11 mouse cellular contexts compared by ENCODE assay signal in genomic region chr5:122525238-122525931, GRCm38 (mm10). TPM values are rescaled to one million over a fixed set of nuclear protein-coding genes. Genes with fewer than 3 reads are reported as not detected.
A peak's percentile ranks its signal among the peaks of the same experiment; 100 is the strongest.
DNase-seq lines count a peak whose midpoint lies in the region; ATAC-seq and TF ChIP-seq lines count a peak whose summit lies in the region.
"Had no signal": no experiment of that assay in that cellular context is flagged by ENCODE, and none has a peak within 500 bp of the region (broad histone marks: within the 10 kb centered on the region; RNA-seq: fewer than 3 reads in every experiment).

No protein-coding gene starts in this region.

- TF ChIP-seq POLR2A in thymus, adult 2 months (IDR thresholded peaks at IDR 0.05; ENCODE audit: control insufficient read depth, extremely low read depth, insufficient read depth, low read length, poor library complexity): no peak

- no peak overlapping the region for H3K4me2 ChIP-seq in kidney, embryonic 14.5 days (replicated peaks; ENCODE audit: low read depth, low read length)
- no peak overlapping the region for H3K4me2 ChIP-seq in heart, embryonic 16.5 days (ENCODE audit: low read depth, low read length)
- H3K4me2 ChIP-seq in lung, embryonic 14.5 days: no peak overlapping the region
- no peak overlapping the region for H3K4me2 ChIP-seq in midbrain, embryonic 13.5 days (replicated peaks)

- WGBS in kidney, embryonic 14.5 days: 76% methylated on average over 14 of the region's 14 CpGs
- WGBS in embryonic facial prominence, embryonic 10.5 days: 86% methylated on average over 14 of the region's 14 CpGs
- 61% methylated on average over 14 of the region's 14 CpGs for WGBS in heart, embryonic 16.5 days
- WGBS in lung, embryonic 14.5 days: 36% methylated on average over 14 of the region's 14 CpGs
- WGBS in thymus, adult 2 months: 94% methylated on average over 14 of the region's 14 CpGs
- 84% methylated on average over 14 of the region's 14 CpGs for WGBS in midbrain, embryonic 13.5 days

- peaks cover 42% of the 10 kb centered on the region for H3K4me1 ChIP-seq in kidney, embryonic 14.5 days (ENCODE audit: control insufficient read depth, insufficient read depth, low read length)
- peaks cover 64% of the 10 kb centered on the region for H3K4me1 ChIP-seq in embryonic facial prominence, embryonic 10.5 days
- H3K4me1 ChIP-seq in heart, embryonic 16.5 days (ENCODE audit: control insufficient read depth, insufficient read depth, low read length): peaks cover 68% of the 10 kb centered on the region
- H3K4me1 ChIP-seq in lung, embryonic 14.5 days (ENCODE audit: insufficient read depth): peaks cover 20% of the 10 kb centered on the region
- no peaks in the 10 kb centered on the region for H3K4me1 ChIP-seq in thymus, adult 2 months (replicated peaks; ENCODE audit: control insufficient read depth, insufficient read depth, low read length)
- 0 out of 2 replicates have a peak, but pooled peaks cover 10% of the 10 kb centered on the region for H3K4me1 ChIP-seq in midbrain, embryonic 13.5 days (replicated peaks)
- H3K4me1 ChIP-seq: megakaryocyte, embryonic 14.5 days had no signal

- H3K27ac ChIP-seq in kidney, embryonic 14.5 days (ENCODE audit: low read depth, low read length): peak overlapping the region; percentile 8; the same call in 1 of the 2 replicates
- 0 out of 2 replicates have a peak overlapping the region, but pooled peaks have one; percentile 20 for H3K27ac ChIP-seq in embryonic facial prominence, embryonic 10.5 days (replicated peaks)
- peak overlapping the region; percentile 84 for H3K27ac ChIP-seq in heart, embryonic 16.5 days (ENCODE audit: low read length)
- no peak overlapping the region for H3K27ac ChIP-seq in lung, embryonic 14.5 days (ENCODE audit: low read depth)
- no peak overlapping the region for H3K27ac ChIP-seq in thymus, adult 2 months (ENCODE audit: control insufficient read depth, insufficient read depth, low read length)
- no peak overlapping the region for H3K27ac ChIP-seq in midbrain, embryonic 13.5 days

- H3K27me3 ChIP-seq in kidney, embryonic 14.5 days (ENCODE audit: control insufficient read depth, insufficient read depth, low read length): no peaks in the 10 kb centered on the region
- H3K27me3 ChIP-seq in embryonic facial prominence, embryonic 10.5 days (replicated peaks; ENCODE audit: low read depth, poor library complexity, severe bottlenecking): no peaks in the 10 kb centered on the region
- H3K27me3 ChIP-seq in heart, embryonic 16.5 days (ENCODE audit: control insufficient read depth, insufficient read depth, low read length): no peaks in the 10 kb centered on the region
- no peaks in the 10 kb centered on the region for H3K27me3 ChIP-seq in lung, embryonic 14.5 days (ENCODE audit: insufficient read depth, low read length)
- no peaks in the 10 kb centered on the region for H3K27me3 ChIP-seq in thymus, adult 2 months (ENCODE audit: control insufficient read depth, insufficient read depth, low read length)
- H3K27me3 ChIP-seq in midbrain, embryonic 13.5 days: no peaks in the 10 kb centered on the region

- no peak for TF ChIP-seq CTCF in lung, embryonic 14.5 days (IDR thresholded peaks at IDR 0.05; ENCODE audit: low read depth)
- no peak for TF ChIP-seq CTCF in thymus, adult 2 months (IDR thresholded peaks at IDR 0.05; ENCODE audit: borderline replicate concordance, control insufficient read depth, extremely low read depth, insufficient read depth, low read length, poor library complexity)

- ATAC-seq in kidney, embryonic 14.5 days (ENCODE audit: low FRiP score, low TSS enrichment): no peak
- ATAC-seq in heart, embryonic 16.5 days (replicated peaks; ENCODE audit: extremely low read depth, insufficient read depth, low FRiP score): no peak
- ATAC-seq in lung, embryonic 14.5 days (ENCODE audit: insufficient read depth): no peak
- ATAC-seq in midbrain, embryonic 13.5 days: no peak

- H3K9me3 ChIP-seq in kidney, embryonic 14.5 days (ENCODE audit: control insufficient read depth, low read length): no peaks in the 10 kb centered on the region
- no peaks in the 10 kb centered on the region for H3K9me3 ChIP-seq in embryonic facial prominence, embryonic 10.5 days
- H3K9me3 ChIP-seq in heart, embryonic 16.5 days (replicated peaks; ENCODE audit: control insufficient read depth, low read length): no peaks in the 10 kb centered on the region
- H3K9me3 ChIP-seq in lung, embryonic 14.5 days (ENCODE audit: low read depth, low read length): no peaks in the 10 kb centered on the region
- no peaks in the 10 kb centered on the region for H3K9me3 ChIP-seq in midbrain, embryonic 13.5 days
- H3K9me3 ChIP-seq: megakaryocyte, embryonic 14.5 days had no signal

- H3K36me3 ChIP-seq in kidney, embryonic 14.5 days (ENCODE audit: control insufficient read depth, insufficient read depth, low read length): no peaks in the 10 kb centered on the region
- peaks cover 5% of the 10 kb centered on the region; the same call in 1 of the 2 replicates for H3K36me3 ChIP-seq in embryonic facial prominence, embryonic 10.5 days (replicated peaks)
- H3K36me3 ChIP-seq in heart, embryonic 16.5 days (ENCODE audit: control insufficient read depth, insufficient read depth): no peaks in the 10 kb centered on the region
- no peaks in the 10 kb centered on the region for H3K36me3 ChIP-seq in lung, embryonic 14.5 days (ENCODE audit: insufficient read depth)
- H3K36me3 ChIP-seq in thymus, adult 2 months (ENCODE audit: control insufficient read depth, insufficient read depth, low read length): no peaks in the 10 kb centered on the region
- no peaks in the 10 kb centered on the region for H3K36me3 ChIP-seq in midbrain, embryonic 13.5 days

- no peak for DNase-seq in kidney, adult 9 months
- DNase-seq in embryonic facial prominence, embryonic 10.5 days (ENCODE audit: low spot score): no peak
- DNase-seq in lung, embryonic 14.5 days: peak; percentile 43
- no peak for DNase-seq in thymus, adult 2 months
- DNase-seq in adrenal gland, postnatal 25 days: no peak
- DNase-seq: cerebellum, adult 9-10 months; layer of hippocampus, adult 9-11 months had no signal

- 0 out of 2 replicates have a peak overlapping the region, but pooled peaks have one; percentile 2 for H3K9ac ChIP-seq in kidney, embryonic 14.5 days (ENCODE audit: low read depth, low read length)
- H3K9ac ChIP-seq in heart, embryonic 16.5 days (ENCODE audit: low read length): peak overlapping the region; percentile 17
- no peak overlapping the region for H3K9ac ChIP-seq in lung, embryonic 14.5 days
- H3K9ac ChIP-seq in midbrain, embryonic 13.5 days (replicated peaks): no peak overlapping the region

- no peak overlapping the region for H3K4me3 ChIP-seq in kidney, embryonic 14.5 days (ENCODE audit: low read length)
- no peak overlapping the region for H3K4me3 ChIP-seq in embryonic facial prominence, embryonic 10.5 days
- H3K4me3 ChIP-seq in heart, embryonic 16.5 days (ENCODE audit: low read length): no peak overlapping the region
- no peak overlapping the region for H3K4me3 ChIP-seq in lung, embryonic 14.5 days (ENCODE audit: low read depth, low read length)
- H3K4me3 ChIP-seq in thymus, adult 2 months (ENCODE audit: control insufficient read depth, insufficient read depth, low read length): no peak overlapping the region
- H3K4me3 ChIP-seq in midbrain, embryonic 13.5 days (replicated peaks): no peak overlapping the region
- H3K4me3 ChIP-seq: megakaryocyte, embryonic 14.5 days had no signal

RNA-seq across cellular contexts. Expression of gene Atp2a2, which starts 23.4 kb away (rescaled TPM):
- 30.3 and 53.2 TPM in 2 replicates for polyA plus RNA-seq in kidney, embryonic 14.5 days (2014; fragmentation: Nextera tagmentation; extraction: Ambion mirVana)
- 35.3 and 38.1 TPM in 2 replicates for polyA plus RNA-seq in embryonic facial prominence, embryonic 10.5 days (2016; fragmentation: Nextera tagmentation; extraction: Ambion mirVana)
- 306 and 316 TPM in 2 replicates for polyA plus RNA-seq in heart, embryonic 16.5 days (2015; fragmentation: Nextera tagmentation; extraction: Ambion mirVana)
- polyA plus RNA-seq in lung, embryonic 14.5 days (2014; fragmentation: Nextera tagmentation; extraction: Ambion mirVana): 43.8 and 45.5 TPM in 2 replicates
- polyA plus RNA-seq in thymus, adult 2 months (2012; rRNA removed): 84.7 and 175 TPM in 2 replicates
- 176 and 179 TPM in 2 replicates for total RNA-seq in adrenal gland, postnatal 25 days (2021)
- 35.7 and 40.0 TPM in 2 replicates for polyA plus RNA-seq in midbrain, embryonic 13.5 days (2015; fragmentation: Nextera tagmentation; extraction: Ambion mirVana)

Comparison
In these comparisons a context has a peak if more than half of its experiments do, and no peak if none do; other contexts are left out.
1. H3K27ac ChIP-seq: peak in kidney, embryonic 14.5 days (single experiment), embryonic facial prominence, embryonic 10.5 days (single experiment) and heart, embryonic 16.5 days (single experiment); none in lung, embryonic 14.5 days (single experiment), thymus, adult 2 months (single experiment) and midbrain, embryonic 13.5 days (single experiment).
2. H3K9ac ChIP-seq: peak in kidney, embryonic 14.5 days (single experiment) and heart, embryonic 16.5 days (single experiment); none in lung, embryonic 14.5 days (single experiment) and midbrain, embryonic 13.5 days (single experiment).